Mouse (Mus musculus) cerebellum, adult 11 months (tissue): ENCODE measurements around the gene Usp2.

Experiments
- DNase-seq: peaks from one replicate; pipeline ENCODE4 v3.0.0; 2022

Gene Usp2

DNA sequence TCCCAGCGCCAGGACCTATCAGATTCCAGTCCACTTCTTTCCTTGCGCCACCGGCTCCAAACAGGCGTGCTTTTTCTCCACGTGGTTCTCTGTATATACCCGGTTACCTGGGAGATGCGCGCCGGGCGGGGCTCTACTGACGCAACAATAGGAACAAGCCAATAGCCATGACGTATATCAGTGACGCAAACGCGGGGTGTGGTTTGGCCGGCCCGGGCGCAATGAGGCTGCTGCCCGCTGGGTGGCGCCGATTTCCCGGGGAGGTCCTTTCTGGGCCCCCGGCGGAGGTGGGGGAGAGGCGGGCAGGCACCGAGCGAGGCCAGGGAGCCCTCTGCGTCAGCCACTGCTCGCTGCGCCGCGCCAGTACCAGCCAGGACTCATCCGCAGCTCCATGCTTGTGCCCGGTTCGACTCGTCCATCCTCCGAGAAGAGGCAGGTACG lies at the start of gene Usp2:
Usp2 (plus strand) TSS at position 237 of the 441 bp plus-strand sequence.
- DNase-seq, result peak; percentile 100

- DNase-seq, result no peak
Measured at GRCm38 (mm10) chr9:44017846-44018245, 49.0 kb upstream of the Usp2 start.

DNA sequence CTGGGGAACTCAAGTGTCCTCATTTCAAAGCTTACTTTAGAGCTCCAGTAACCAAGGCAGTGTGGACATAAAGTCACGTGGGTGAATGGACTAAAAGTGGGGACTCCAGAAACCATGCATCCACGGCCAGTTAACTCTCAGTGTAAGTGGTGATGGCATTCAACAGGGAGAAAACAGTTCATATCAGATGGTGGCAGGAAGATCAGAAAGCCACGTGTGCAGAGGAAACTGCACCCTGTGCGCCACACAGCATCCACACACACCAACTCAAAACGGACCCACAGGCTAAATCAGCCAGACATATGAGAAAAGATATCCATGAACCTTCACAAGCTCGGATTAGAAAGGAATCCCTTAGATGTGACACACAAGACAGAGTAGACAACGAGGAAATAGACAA lies 46.8 kb upstream of the Usp2 start:
- DNase-seq, result no peak

- DNase-seq, result no peak
Measured at GRCm38 (mm10) chr9:44022100-44022847, 44.5 kb upstream of the Usp2 start.

GRCm38 (mm10) chr9:44024096-44024495 lies 42.7 kb upstream of the Usp2 start:
- no peak for DNase-seq

DNA sequence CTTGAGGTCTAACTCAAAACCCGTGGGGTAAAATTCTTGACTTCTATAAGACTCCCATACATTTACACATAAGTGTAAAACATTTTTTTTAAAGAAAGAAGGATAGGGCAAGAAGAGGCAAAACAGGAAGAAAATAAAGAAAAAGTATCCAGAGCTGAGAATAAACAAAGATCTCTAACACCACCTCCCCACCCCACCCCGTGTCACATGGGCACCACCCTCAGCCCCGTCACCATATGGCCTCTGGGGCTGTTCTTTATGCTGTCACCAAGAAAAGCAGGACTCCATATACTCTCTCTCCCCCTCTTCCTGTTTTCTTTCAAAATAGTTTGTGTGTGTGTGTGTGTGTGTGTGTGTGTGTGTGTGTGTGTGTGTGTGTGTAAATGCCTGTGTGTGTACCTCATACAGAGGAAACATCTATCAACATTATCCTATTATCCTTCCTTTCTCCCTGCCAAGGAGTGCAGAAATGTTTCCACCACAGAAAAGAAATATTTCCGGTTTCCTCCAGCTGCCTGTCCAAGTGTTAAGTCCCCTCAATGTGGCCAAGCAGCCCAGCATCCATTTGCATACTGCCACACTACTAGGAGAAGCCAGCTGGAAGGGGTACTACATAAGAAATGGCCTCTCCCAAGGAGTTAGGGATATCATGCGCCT lies 37.1 kb upstream of the Usp2 start:
- DNase-seq, result no peak

DNA sequence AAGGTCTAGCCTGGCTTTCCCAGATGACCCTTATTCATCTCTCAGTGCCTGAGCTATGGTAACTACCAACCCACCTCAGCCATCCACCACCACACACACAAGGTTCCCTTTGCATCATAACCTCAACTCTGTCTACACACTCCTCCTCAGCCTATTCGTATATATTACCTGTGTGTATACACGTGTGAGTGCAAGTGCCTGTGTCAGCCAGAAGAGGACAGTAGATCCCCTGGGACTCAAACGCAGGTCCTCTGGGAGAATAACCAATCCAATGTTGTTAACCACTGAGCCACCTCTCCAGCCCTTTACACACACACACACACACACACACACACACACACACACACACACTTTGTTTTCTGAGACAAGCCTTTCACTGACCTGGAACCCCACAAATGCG lies 36.2 kb upstream of the Usp2 start:
- DNase-seq, result no peak

DNA sequence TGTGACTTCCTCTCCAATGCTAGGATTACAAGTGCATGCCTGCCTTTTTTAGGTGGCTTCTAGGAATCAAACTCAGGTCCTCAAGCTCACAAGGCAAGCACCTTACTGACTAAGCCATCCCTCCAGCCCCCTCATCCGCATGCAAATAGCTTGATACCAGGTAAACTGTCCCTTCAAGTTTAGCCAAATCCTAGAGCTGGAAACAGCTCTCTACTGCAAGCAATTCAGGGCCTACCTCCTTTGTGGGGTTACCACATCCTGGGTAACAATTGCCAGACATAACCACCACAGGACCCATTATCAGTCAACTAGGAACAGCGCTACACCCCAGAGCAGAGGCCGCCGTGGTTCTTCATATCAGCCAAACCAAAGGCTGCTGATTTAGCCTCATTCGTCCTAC lies 35.7 kb upstream of the Usp2 start:
- DNase-seq, result no peak

- DNase-seq, result no peak
Measured at GRCm38 (mm10) chr9:44031946-44032345, 34.9 kb upstream of the Usp2 start.

- no peak for DNase-seq
Measured at GRCm38 (mm10) chr9:44033317-44033716, 33.5 kb upstream of the Usp2 start.

GRCm38 (mm10) chr9:44033957-44034727 lies 32.7 kb upstream of the Usp2 start:
- DNase-seq, result no peak

DNA sequence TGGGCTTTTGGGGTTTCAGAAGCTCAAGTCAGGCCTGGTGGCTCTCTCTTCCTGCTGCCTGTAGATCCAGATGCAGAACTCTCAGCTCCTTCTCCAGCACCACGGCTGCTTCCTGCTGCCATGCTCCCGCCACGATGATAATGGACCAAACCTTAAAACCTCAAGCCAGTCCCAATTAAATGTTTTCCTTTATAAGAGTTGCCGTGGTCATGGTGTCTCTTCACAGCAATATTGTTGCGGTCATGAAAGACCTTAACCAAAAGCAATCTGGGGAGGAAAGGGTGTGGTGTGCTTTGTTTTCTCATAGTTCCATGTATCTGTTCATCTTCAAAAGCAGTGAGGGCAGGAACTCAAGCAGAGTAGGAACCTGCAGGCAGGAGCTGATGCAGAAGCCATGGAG lies 29.7 kb upstream of the Usp2 start:
- no peak for DNase-seq

GRCm38 (mm10) chr9:44041511-44042395 lies 25.1 kb upstream of the Usp2 start:
- peak; percentile 77 for DNase-seq

- no peak for DNase-seq
Measured at GRCm38 (mm10) chr9:44042396-44042680, 24.5 kb upstream of the Usp2 start.

GRCm38 (mm10) chr9:44042836-44043707 lies 23.7 kb upstream of the Usp2 start, which contains the start of gene Thy1:
Gene Thy1, plus strand, starts transcription at chr9:44043384.
- DNase-seq, result peak; percentile 93

GRCm38 (mm10) chr9:44043708-44044425 lies 23.0 kb upstream of the Usp2 start:
- DNase-seq, result no peak

- DNase-seq, result peak; percentile 90
Measured at GRCm38 (mm10) chr9:44044426-44045157, 22.2 kb upstream of the Usp2 start.

DNA sequence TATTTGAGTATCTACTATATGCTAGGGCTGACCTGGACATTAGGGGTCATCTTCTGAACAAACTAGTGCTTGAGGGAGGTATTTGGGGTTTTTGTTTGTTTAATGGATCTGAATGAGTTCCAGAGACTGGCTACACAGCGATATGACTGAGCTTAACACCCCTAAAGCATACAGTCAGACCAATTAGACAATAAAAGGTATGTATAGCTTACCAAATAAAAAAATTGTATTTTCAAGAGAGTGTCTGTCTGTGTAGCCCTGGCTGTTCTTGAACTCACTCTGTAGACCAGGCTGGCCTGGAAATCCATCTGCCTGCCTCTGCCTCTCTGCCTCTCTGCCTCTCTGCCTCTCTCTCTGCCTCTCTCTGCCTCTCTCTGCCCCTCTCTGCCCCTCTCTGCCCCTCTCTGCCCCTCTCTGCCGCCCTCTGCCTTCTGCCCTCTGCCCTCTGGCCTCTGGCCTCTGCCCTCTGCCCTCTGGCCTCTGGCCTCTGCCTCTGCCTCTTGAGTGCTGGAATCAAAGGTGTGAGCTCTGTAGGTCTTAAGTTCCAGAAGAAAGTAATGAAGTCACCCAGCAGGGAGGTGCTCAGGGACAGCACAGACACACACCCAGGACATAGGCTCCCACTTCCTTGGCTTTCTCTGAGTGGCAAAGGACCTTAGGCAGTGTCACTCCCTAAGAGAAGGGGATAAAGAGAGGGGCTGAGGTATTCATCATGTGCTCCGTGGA lies 21.5 kb upstream of the Usp2 start:
- DNase-seq, result peak; percentile 79

DNA sequence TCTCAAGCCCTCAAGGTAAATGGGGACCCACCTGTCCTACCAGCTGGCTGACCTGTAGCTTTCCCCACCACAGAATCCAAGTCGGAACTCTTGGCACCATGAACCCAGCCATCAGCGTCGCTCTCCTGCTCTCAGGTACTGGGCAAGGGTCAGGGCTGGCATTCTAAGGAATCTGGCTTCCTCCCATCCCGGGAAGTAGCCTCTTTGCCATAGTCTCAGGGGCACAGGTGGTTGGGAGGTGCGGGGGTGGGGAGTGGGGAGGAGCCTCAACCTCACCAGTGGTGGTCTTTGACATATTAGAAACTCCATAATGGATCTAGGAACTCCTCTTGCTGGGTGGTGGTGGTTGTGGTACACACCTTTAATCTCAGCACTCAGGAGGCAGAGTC lies 20.9 kb upstream of the Usp2 start:
- DNase-seq, result no peak

DNA sequence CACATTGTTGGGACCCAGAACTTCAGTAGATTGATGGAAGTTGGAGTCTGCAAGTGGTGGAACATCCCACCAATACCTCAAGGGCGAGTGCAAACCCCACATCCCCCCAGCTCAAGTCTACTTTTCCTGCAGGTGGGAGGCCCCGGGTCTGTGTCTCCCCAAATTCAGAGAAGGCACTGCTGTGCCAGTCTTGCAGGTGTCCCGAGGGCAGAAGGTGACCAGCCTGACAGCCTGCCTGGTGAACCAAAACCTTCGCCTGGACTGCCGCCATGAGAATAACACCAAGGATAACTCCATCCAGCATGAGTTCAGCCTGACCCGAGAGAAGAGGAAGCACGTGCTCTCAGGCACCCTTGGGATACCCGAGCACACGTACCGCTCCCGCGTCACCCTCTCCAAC lies 20.4 kb upstream of the Usp2 start:
- DNase-seq, result no peak
